Mouse (Mus musculus) lung, embryonic 16.5 days (tissue): ENCODE data around the gene Ppp1r2. TPM values are rescaled to one million over a fixed set of nuclear protein-coding genes. Genes with fewer than 3 reads are reported as not detected.

Experiments used
- ATAC-seq: fragments of 200-750 bp; cut with Nextera tagmentation; 2 replicates; pipeline ENCODE4 v1.8.0; 2017; ENCODE audit warnings: low read depth, mild to moderate bottlenecking, moderate library complexity
- H3K27ac ChIP-seq: fragments of 300-500 bp; sonication (generic); 2 replicates; pipeline ENCODE4 v1.5.1; 2014; ENCODE audit warnings: mild to moderate bottlenecking, control low read depth, low read length
- H3K27me3 ChIP-seq: fragments of 300-500 bp; sonication (generic); 2 replicates; pipeline ENCODE4 v1.6.1; 2014; ENCODE audit warnings: low read depth, low read length, mixed read lengths; ENCODE audit not compliant: control insufficient read depth, insufficient read depth
- H3K36me3 ChIP-seq: fragments of 300-500 bp; sonication (generic); 2 replicates; pipeline ENCODE4 v1.6.1; 2014; ENCODE audit warnings: low read length; ENCODE audit not compliant: control insufficient read depth, insufficient read depth
- H3K4me1 ChIP-seq: fragments of 300-500 bp; sonication (generic); replicated peaks from 2 replicates; pipeline ENCODE4 v1.6.1; 2014; ENCODE audit warnings: low read length, mixed read lengths; ENCODE audit not compliant: control insufficient read depth, insufficient read depth
- H3K4me2 ChIP-seq: fragments of 300-500 bp; sonication (generic); 2 replicates; pipeline ENCODE4 v1.6.1; 2014; ENCODE audit warnings: low read depth, low read length, control low read depth
- H3K4me3 ChIP-seq: fragments of 300-500 bp; sonication (generic); 2 replicates; pipeline ENCODE4 v1.5.1; 2014; ENCODE audit warnings: mild to moderate bottlenecking, low read length, control low read depth
- H3K9ac ChIP-seq: fragments of 300-500 bp; sonication (generic); 2 replicates; pipeline ENCODE4 v1.6.1; 2014; ENCODE audit warnings: low read length, control low read depth
- H3K9me3 ChIP-seq: fragments of 300-500 bp; sonication (generic); 2 replicates; pipeline ENCODE4 v1.6.1; 2016; ENCODE audit warnings: low read length; ENCODE audit not compliant: control insufficient read depth
- WGBS: fragments of 180-500 bp; shearing (Covaris S2); extraction: QIAGEN DNeasy Blood & Tissue Kit; methylation state at CpG from one replicate; pipeline ENCODE4 v1.1.7; 2014; 5-methylcytosine and 5-hydroxymethylcytosine counted together
- polyA plus RNA-seq: library from polyadenylated mRNA; unstranded; fragments of >200 nt; fragmentation: Nextera tagmentation; extraction: Ambion mirVana; gene quantifications from 2 replicates; pipeline ENCODE4 v1.2.1, GENCODE M21; 2015

Ppp1r2 gene
- polyA plus RNA-seq, 1 experiment from 2014 or later = 116 TPM

GRCm38 (mm10) chr16:31278581-31278980, 3.5 kb upstream of the Ppp1r2 start:
- no peak overlapping the region for H3K27ac ChIP-seq
- ATAC-seq = no peak
- no peak overlapping the region for H3K4me3 ChIP-seq
- no peaks in the 10 kb centered on the region for H3K9me3 ChIP-seq
- peaks cover 3% of the 10 kb centered on the region; the same call in 1 of the 2 replicates for H3K4me1 ChIP-seq
- no peaks in the 10 kb centered on the region for H3K27me3 ChIP-seq
- H3K36me3 ChIP-seq = no peaks in the 10 kb centered on the region
- H3K9ac ChIP-seq = no peak overlapping the region
- no peak overlapping the region for H3K4me2 ChIP-seq
- 65% methylated on average over 6 of the region's 6 CpGs for WGBS

- H3K27ac ChIP-seq = no peak overlapping the region
- H3K9ac ChIP-seq = no peak overlapping the region
- H3K4me2 ChIP-seq = no peak overlapping the region
- no peak overlapping the region for H3K4me3 ChIP-seq
- H3K9me3 ChIP-seq = no peaks in the 10 kb centered on the region
- H3K36me3 ChIP-seq = no peaks in the 10 kb centered on the region
- no peak for ATAC-seq
- H3K4me1 ChIP-seq = peaks cover 8% of the 10 kb centered on the region
- no peaks in the 10 kb centered on the region for H3K27me3 ChIP-seq
- 63% methylated on average over 2 of the region's 2 CpGs for WGBS
Observed at GRCm38 (mm10) chr16:31278081-31278480, 3.0 kb upstream of the Ppp1r2 start.

GRCm38 (mm10) chr16:31276962-31277361, 1.9 kb upstream of the Ppp1r2 start:
- no peak overlapping the region for H3K4me3 ChIP-seq
- WGBS = 64% methylated on average over 7 of the region's 7 CpGs
- no peaks in the 10 kb centered on the region for H3K36me3 ChIP-seq
- H3K27me3 ChIP-seq = no peaks in the 10 kb centered on the region
- no peak overlapping the region for H3K9ac ChIP-seq
- H3K9me3 ChIP-seq = no peaks in the 10 kb centered on the region
- H3K27ac ChIP-seq = peak overlapping the region; percentile 74
- peaks cover 18% of the 10 kb centered on the region for H3K4me1 ChIP-seq
- ATAC-seq = no peak
- H3K4me2 ChIP-seq = no peak overlapping the region

GRCm38 (mm10) chr16:31276539-31276938, 1.5 kb upstream of the Ppp1r2 start:
- Histone ChIP-seq H3K27ac (peak overlapping the region; percentile 74), H3K9ac (no peak overlapping the region), H3K4me2 (no peak overlapping the region), H3K27me3 (no peaks in the 10 kb centered on the region), H3K4me3 (no peak overlapping the region), H3K4me1 (peaks cover 20% of the 10 kb centered on the region), H3K9me3 (no peaks in the 10 kb centered on the region), H3K36me3 (no peaks in the 10 kb centered on the region)
- peak; percentile 46 for ATAC-seq
- WGBS = 48% methylated on average over 7 of the region's 7 CpGs

- Histone ChIP-seq H3K27me3 (no peaks in the 10 kb centered on the region), H3K27ac (peak overlapping the region; percentile 88), H3K9me3 (no peaks in the 10 kb centered on the region), H3K36me3 (peaks cover 3% of the 10 kb centered on the region; the same call in 1 of the 2 replicates), H3K9ac (peak overlapping the region; percentile 80), H3K4me3 (peak overlapping the region; percentile 69), H3K4me2 (peak overlapping the region; percentile 74), H3K4me1 (peaks cover 24% of the 10 kb centered on the region)
- 1% methylated on average over 6 of the region's 6 CpGs for WGBS
- ATAC-seq = no peak
Observed at GRCm38 (mm10) chr16:31274084-31274483, 993 bp downstream of the Ppp1r2 start.

- no peak overlapping the region for H3K27ac ChIP-seq
- H3K4me3 ChIP-seq = no peak overlapping the region
- 93% methylated on average over 2 of the region's 2 CpGs for WGBS
- no peaks in the 10 kb centered on the region for H3K9me3 ChIP-seq
- no peak for ATAC-seq
- H3K36me3 ChIP-seq = peaks cover 3% of the 10 kb centered on the region; the same call in 1 of the 2 replicates
- H3K27me3 ChIP-seq = no peaks in the 10 kb centered on the region
- H3K4me2 ChIP-seq = no peak overlapping the region
- H3K9ac ChIP-seq = no peak overlapping the region
- H3K4me1 ChIP-seq = peaks cover 5% of the 10 kb centered on the region; the same call in 1 of the 2 replicates
Observed at GRCm38 (mm10) chr16:31266692-31267091, 8.4 kb downstream of the Ppp1r2 start.

GRCm38 (mm10) chr16:31256151-31256550, 18.9 kb downstream of the Ppp1r2 start:
- H3K27me3 ChIP-seq = no peaks in the 10 kb centered on the region
- 86% methylated on average over 2 of the region's 2 CpGs for WGBS
- H3K4me1 ChIP-seq = no peaks in the 10 kb centered on the region
- no peak overlapping the region for H3K27ac ChIP-seq
- no peak for ATAC-seq
- H3K36me3 ChIP-seq = peaks cover 26% of the 10 kb centered on the region
- H3K4me2 ChIP-seq = no peak overlapping the region
- no peaks in the 10 kb centered on the region for H3K9me3 ChIP-seq
- H3K9ac ChIP-seq = no peak overlapping the region
- no peak overlapping the region for H3K4me3 ChIP-seq

GRCm38 (mm10) chr16:31255685-31256084, 19.4 kb downstream of the Ppp1r2 start:
- 88% methylated on average over 3 of the region's 3 CpGs for WGBS
- ATAC-seq = no peak

GRCm38 (mm10) chr16:31249401-31249800, 25.7 kb downstream of the Ppp1r2 start:
- H3K27me3 ChIP-seq = no peaks in the 10 kb centered on the region

More at GRCm38 (mm10) chr16:31255685-31256084, 19.4 kb downstream of the Ppp1r2 start:
- Histone ChIP-seq H3K27me3 (no peaks in the 10 kb centered on the region), H3K4me1 (no peaks in the 10 kb centered on the region), H3K9ac (no peak overlapping the region), H3K4me2 (no peak overlapping the region), H3K4me3 (no peak overlapping the region), H3K9me3 (no peaks in the 10 kb centered on the region), H3K27ac (no peak overlapping the region), H3K36me3 (peaks cover 23% of the 10 kb centered on the region)

GRCm38 (mm10) chr16:31248717-31249116, 26.4 kb downstream of the Ppp1r2 start:
- Histone ChIP-seq H3K27ac (no peak overlapping the region), H3K4me1 (no peaks in the 10 kb centered on the region), H3K9me3 (no peaks in the 10 kb centered on the region), H3K36me3 (peaks cover 3% of the 10 kb centered on the region; the same call in 1 of the 2 replicates), H3K4me2 (no peak overlapping the region), H3K4me3 (no peak overlapping the region), H3K9ac (no peak overlapping the region), H3K27me3 (no peaks in the 10 kb centered on the region)
- 83% methylated on average over 13 of the region's 13 CpGs for WGBS
- ATAC-seq = no peak

More at GRCm38 (mm10) chr16:31249401-31249800, 25.7 kb downstream of the Ppp1r2 start:
- H3K4me2 ChIP-seq = no peak overlapping the region
- no peak overlapping the region for H3K9ac ChIP-seq
- H3K27ac ChIP-seq = no peak overlapping the region
- 81% methylated on average over 3 of the region's 3 CpGs for WGBS
- no peak overlapping the region for H3K4me3 ChIP-seq
- no peak for ATAC-seq
- H3K36me3 ChIP-seq = peaks cover 3% of the 10 kb centered on the region; the same call in 1 of the 2 replicates
- no peaks in the 10 kb centered on the region for H3K9me3 ChIP-seq
- no peaks in the 10 kb centered on the region for H3K4me1 ChIP-seq
